Mouse (Mus musculus): ENCODE results near the gene Tec. TPM values are rescaled to one million over a fixed set of nuclear protein-coding genes. Genes with fewer than 3 reads are reported as not detected.
A peak's percentile ranks its signal among the peaks of the same experiment; 100 is the strongest.

The Tec gene
- polyA plus RNA-seq, 1 experiment from 2014 or later: 9.5 TPM

DNA sequence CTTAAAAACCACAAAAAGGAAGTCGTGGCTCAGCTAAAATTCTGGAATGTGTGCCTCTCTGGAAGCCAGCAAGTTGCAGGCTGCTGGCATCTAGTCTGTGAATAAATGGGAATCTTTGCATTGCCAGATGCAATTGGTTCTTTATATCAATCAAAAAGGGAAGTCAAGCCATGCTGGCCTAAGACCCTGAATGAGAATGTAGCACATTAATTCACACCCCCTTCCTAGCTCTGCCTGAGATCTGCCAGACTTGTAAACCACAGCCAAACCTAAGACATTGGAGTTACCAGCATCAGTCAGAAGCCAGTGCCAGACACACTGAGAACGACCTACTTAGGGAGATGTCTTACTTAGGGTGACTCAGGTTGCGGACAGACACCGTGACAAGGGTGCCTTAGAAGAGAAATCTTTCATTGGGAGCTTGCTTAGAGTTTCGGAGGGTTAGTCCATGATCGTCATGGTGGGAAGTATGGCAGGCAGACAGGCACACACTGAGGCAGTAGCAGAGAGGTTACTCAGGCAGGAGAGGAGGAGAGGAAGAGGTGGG is 19.3 kb downstream of the Tec start:
- no peaks in the 10 kb centered on the region for H3K36me3 ChIP-seq (ENCODE audit: control insufficient read depth, insufficient read depth, low read length)
- H3K4me1 ChIP-seq (replicated peaks; ENCODE audit: control insufficient read depth, insufficient read depth): no peaks in the 10 kb centered on the region
- no peak overlapping the region for H3K27ac ChIP-seq (replicated peaks)
- H3K9me3 ChIP-seq (ENCODE audit: control insufficient read depth, low read length): no peaks in the 10 kb centered on the region
- TF ChIP-seq EP300 (optimal IDR thresholded peaks at IDR 0.05): no peak
- TF ChIP-seq CTCF (IDR thresholded peaks at IDR 0.05; ENCODE audit: low read depth): no peak
- 85% methylated on average over 6 of the region's 6 CpGs for WGBS
- H3K4me2 ChIP-seq (replicated peaks; ENCODE audit: low read depth): no peak overlapping the region
- no peak overlapping the region for H3K9ac ChIP-seq (ENCODE audit: low read length)
- no peak for DNase-seq (ENCODE audit: low spot score)
- H3K4me3 ChIP-seq (ENCODE audit: low read depth, low read length): no peak overlapping the region
- ATAC-seq (ENCODE audit: low FRiP score, low TSS enrichment): no peak
- no peaks in the 10 kb centered on the region for H3K27me3 ChIP-seq (ENCODE audit: control insufficient read depth, insufficient read depth, low read length)

- DNase-seq (ENCODE audit: low spot score) (no peak), ATAC-seq (ENCODE audit: low FRiP score, low TSS enrichment) (no peak)
- H3K27ac ChIP-seq (replicated peaks): no peak overlapping the region
- no peaks in the 10 kb centered on the region for H3K36me3 ChIP-seq (ENCODE audit: control insufficient read depth, insufficient read depth, low read length)
- no peaks in the 10 kb centered on the region for H3K27me3 ChIP-seq (ENCODE audit: control insufficient read depth, insufficient read depth, low read length)
- H3K9ac ChIP-seq (ENCODE audit: low read length): no peak overlapping the region
- no peaks in the 10 kb centered on the region for H3K9me3 ChIP-seq (ENCODE audit: control insufficient read depth, low read length)
- H3K4me1 ChIP-seq (replicated peaks; ENCODE audit: control insufficient read depth, insufficient read depth): no peaks in the 10 kb centered on the region
- no peak overlapping the region for H3K4me3 ChIP-seq (ENCODE audit: low read depth, low read length)
- 53% methylated on average over 1 of the region's 4 CpGs for WGBS
- no peak for TF ChIP-seq EP300 (optimal IDR thresholded peaks at IDR 0.05)
- no peak overlapping the region for H3K4me2 ChIP-seq (replicated peaks; ENCODE audit: low read depth)
These were observed 21.6 kb downstream of the Tec start for GRCm38 (mm10) chr5:72846712-72847111.

DNA sequence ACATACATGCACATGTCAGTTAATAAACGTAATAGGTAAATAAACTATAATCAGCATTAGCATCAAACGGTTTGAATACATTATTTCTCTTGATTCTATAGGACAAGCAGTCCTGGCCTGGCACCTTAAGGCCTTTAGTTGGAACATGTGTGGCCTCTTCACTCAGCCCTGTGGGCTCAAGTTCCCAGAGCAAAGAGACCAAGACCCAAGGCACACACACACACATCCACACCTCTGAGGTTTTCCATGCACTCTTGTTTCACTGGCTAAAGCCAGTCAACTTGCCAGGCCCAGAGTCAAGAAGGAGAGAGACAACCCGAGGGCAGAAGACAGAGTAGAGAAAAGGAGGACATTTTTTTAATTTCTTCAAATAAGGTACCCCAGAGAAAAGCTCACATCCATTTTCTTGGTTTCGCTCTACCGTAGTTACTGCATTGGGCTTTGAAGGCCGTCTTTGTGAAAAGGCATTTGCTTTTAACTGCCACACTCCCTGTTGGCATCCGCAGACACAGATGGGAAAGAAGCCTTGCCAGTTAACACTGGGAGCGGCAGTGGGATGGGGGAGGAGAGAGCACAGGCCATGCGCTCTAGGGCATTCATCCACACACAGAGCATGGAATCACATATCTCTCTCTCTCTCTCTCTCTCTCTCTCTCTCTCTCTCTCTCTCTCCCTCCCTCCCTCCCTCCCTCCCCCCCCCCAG is 22.2 kb downstream of the Tec start:
- Histone ChIP-seq H3K4me2 (replicated peaks; ENCODE audit: low read depth) (no peak overlapping the region), H3K9ac (ENCODE audit: low read length) (no peak overlapping the region), H3K9me3 (ENCODE audit: control insufficient read depth, low read length) (no peaks in the 10 kb centered on the region), H3K4me3 (ENCODE audit: low read depth, low read length) (no peak overlapping the region), H3K4me1 (replicated peaks; ENCODE audit: control insufficient read depth, insufficient read depth) (no peaks in the 10 kb centered on the region), H3K36me3 (ENCODE audit: control insufficient read depth, insufficient read depth, low read length) (no peaks in the 10 kb centered on the region), H3K27me3 (ENCODE audit: control insufficient read depth, insufficient read depth, low read length) (no peaks in the 10 kb centered on the region), H3K27ac (replicated peaks) (no peak overlapping the region)
- DNase-seq (ENCODE audit: low spot score) (no peak), ATAC-seq (ENCODE audit: low FRiP score, low TSS enrichment) (no peak)
- WGBS: 78% methylated on average over 9 of the region's 9 CpGs
- no peak for TF ChIP-seq EP300 (optimal IDR thresholded peaks at IDR 0.05)
- no peak for TF ChIP-seq CTCF (IDR thresholded peaks at IDR 0.05; ENCODE audit: low read depth)

- Histone ChIP-seq H3K36me3 (ENCODE audit: control insufficient read depth, insufficient read depth, low read length) (no peaks in the 10 kb centered on the region), H3K4me1 (replicated peaks; ENCODE audit: control insufficient read depth, insufficient read depth) (no peaks in the 10 kb centered on the region), H3K4me3 (ENCODE audit: low read depth, low read length) (no peak overlapping the region), H3K4me2 (replicated peaks; ENCODE audit: low read depth) (no peak overlapping the region), H3K27me3 (ENCODE audit: control insufficient read depth, insufficient read depth, low read length) (no peaks in the 10 kb centered on the region), H3K27ac (replicated peaks) (no peak overlapping the region), H3K9me3 (ENCODE audit: control insufficient read depth, low read length) (no peaks in the 10 kb centered on the region), H3K9ac (ENCODE audit: low read length) (no peak overlapping the region)
- DNase-seq (ENCODE audit: low spot score): no peak
- TF ChIP-seq EP300 (optimal IDR thresholded peaks at IDR 0.05): no peak
- ATAC-seq (ENCODE audit: low FRiP score, low TSS enrichment): no peak; the same call in 1 of the 2 replicates
- WGBS: 43% methylated on average over 7 of the region's 7 CpGs
These were observed 23.3 kb downstream of the Tec start for GRCm38 (mm10) chr5:72844776-72845495.

GRCm38 (mm10) chr5:72844294-72844693 is 24.0 kb downstream of the Tec start:
- Histone ChIP-seq H3K4me1 (replicated peaks; ENCODE audit: control insufficient read depth, insufficient read depth) (no peaks in the 10 kb centered on the region), H3K4me2 (replicated peaks; ENCODE audit: low read depth) (no peak overlapping the region), H3K36me3 (ENCODE audit: control insufficient read depth, insufficient read depth, low read length) (no peaks in the 10 kb centered on the region), H3K9ac (ENCODE audit: low read length) (no peak overlapping the region), H3K27ac (replicated peaks) (peak overlapping the region; percentile 30; the same call in 1 of the 2 replicates), H3K27me3 (ENCODE audit: control insufficient read depth, insufficient read depth, low read length) (no peaks in the 10 kb centered on the region), H3K9me3 (ENCODE audit: control insufficient read depth, low read length) (no peaks in the 10 kb centered on the region), H3K4me3 (ENCODE audit: low read depth, low read length) (no peak overlapping the region)
- TF ChIP-seq CTCF (IDR thresholded peaks at IDR 0.05; ENCODE audit: low read depth) (no peak), EP300 (optimal IDR thresholded peaks at IDR 0.05) (no peak)
- ATAC-seq (ENCODE audit: low FRiP score, low TSS enrichment) (peak; percentile 16; the same call in 1 of the 2 replicates), DNase-seq (ENCODE audit: low spot score) (no peak)
- 18% methylated on average over 2 of the region's 2 CpGs for WGBS

DNA sequence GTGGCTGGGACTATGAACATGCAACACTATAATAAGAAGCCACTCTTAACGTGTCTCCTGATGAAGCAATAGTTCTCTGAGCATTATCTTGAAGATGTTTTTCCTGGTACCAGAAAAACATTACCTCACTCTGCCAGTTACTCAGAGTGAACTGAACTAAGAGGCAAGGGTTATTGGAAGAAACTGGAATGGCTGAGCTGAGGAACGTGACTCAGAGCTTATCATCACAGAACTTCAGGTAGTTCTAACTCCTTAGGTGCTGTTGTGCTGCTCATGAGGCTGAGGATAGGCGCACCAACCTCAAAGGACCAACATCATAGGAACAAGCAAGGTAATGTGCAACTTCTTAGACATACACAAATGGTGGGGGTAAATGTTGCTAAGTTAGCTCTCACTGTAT is 28.6 kb downstream of the Tec start:
- no peak overlapping the region for H3K4me3 ChIP-seq (ENCODE audit: low read depth, low read length)
- no peak overlapping the region for H3K27ac ChIP-seq (replicated peaks)
- peak; percentile 83 for ATAC-seq (ENCODE audit: low FRiP score, low TSS enrichment)
- 69% methylated on average over 3 of the region's 3 CpGs for WGBS
- H3K9ac ChIP-seq (ENCODE audit: low read length): no peak overlapping the region
- H3K9me3 ChIP-seq (ENCODE audit: control insufficient read depth, low read length): no peaks in the 10 kb centered on the region
- no peak for DNase-seq (ENCODE audit: low spot score)
- no peak for TF ChIP-seq EP300 (optimal IDR thresholded peaks at IDR 0.05)
- TF ChIP-seq CTCF (IDR thresholded peaks at IDR 0.05; ENCODE audit: low read depth): no peak
- H3K36me3 ChIP-seq (ENCODE audit: control insufficient read depth, insufficient read depth, low read length): no peaks in the 10 kb centered on the region
- H3K27me3 ChIP-seq (ENCODE audit: control insufficient read depth, insufficient read depth, low read length): no peaks in the 10 kb centered on the region
- H3K4me1 ChIP-seq (replicated peaks; ENCODE audit: control insufficient read depth, insufficient read depth): no peaks in the 10 kb centered on the region
- H3K4me2 ChIP-seq (replicated peaks; ENCODE audit: low read depth): no peak overlapping the region

Data from stomach, postnatal 0 days (tissue).